Mouse (Mus musculus) cerebellum, adult 2 months (tissue): ENCODE measurements at regions not wholly inside any gene's neighbourhood (a gene's known extent, or its start where the extent isn't known, plus 50 kb on each side); places are given as distances from the start of the nearest gene placed in this dataset.

ENCODE experiments used
- CTCF ChIP-seq: fragments of 200-500 bp; IDR thresholded peaks from 2 replicates; pipeline ENCODE4 v1.5.1; 2011; ENCODE audit warnings: low read depth, mild to moderate bottlenecking, control low read depth, low read length, moderate library complexity, borderline replicate concordance; ENCODE audit not compliant: insufficient read depth
- POLR2A ChIP-seq: fragments of 200-500 bp; IDR thresholded peaks from 2 replicates; pipeline ENCODE4 v1.6.1; 2011; ENCODE audit warnings: low read length, control low read depth, borderline replicate concordance; ENCODE audit not compliant: insufficient read depth

DNA sequence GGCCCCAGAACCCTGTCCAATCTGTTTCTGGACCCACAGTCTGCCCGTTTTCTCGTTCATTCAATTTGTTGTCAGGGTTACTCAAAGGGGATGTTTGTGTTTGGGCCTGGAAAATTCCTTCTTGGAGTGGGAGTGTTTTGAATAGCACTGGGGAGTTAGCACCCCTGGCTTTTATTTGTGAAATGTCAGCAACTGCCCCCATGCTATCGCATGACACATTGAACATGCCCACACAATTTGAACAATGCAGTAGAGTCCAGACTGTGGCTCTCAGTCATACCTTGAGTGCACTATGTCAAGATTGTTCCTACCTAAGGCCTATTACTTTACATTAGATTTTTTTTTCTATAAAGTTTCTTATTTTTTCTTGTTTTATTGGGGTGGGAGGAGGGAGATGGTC, 195.2 kb upstream of the Ccdc54 start:
- no peak for TF ChIP-seq CTCF
- no peak for TF ChIP-seq POLR2A
